Mouse (Mus musculus) spleen, adult 2 months (tissue): Measurements from ENCODE around the gene Tsku.

Source experiments
- CTCF ChIP-seq: fragments of 200-500 bp; IDR thresholded peaks from 2 replicates; pipeline ENCODE4 v1.5.1; 2011; ENCODE audit warnings: mild to moderate bottlenecking, inconsistent platforms; ENCODE audit not compliant: insufficient read depth, insufficient read length, insufficient replicate concordance; ENCODE audit errors: extremely low read depth
- POLR2A ChIP-seq: fragments of 200-500 bp; IDR thresholded peaks from 2 replicates; pipeline ENCODE4 v1.6.1; 2011; ENCODE audit warnings: low read depth, low read length, inconsistent platforms

- TF ChIP-seq CTCF (no peak), POLR2A (no peak)
These were observed 29.2 kb downstream of the Tsku start for GRCm38 (mm10) chr7:98331932-98332331.
